In the genomic region with DNA sequence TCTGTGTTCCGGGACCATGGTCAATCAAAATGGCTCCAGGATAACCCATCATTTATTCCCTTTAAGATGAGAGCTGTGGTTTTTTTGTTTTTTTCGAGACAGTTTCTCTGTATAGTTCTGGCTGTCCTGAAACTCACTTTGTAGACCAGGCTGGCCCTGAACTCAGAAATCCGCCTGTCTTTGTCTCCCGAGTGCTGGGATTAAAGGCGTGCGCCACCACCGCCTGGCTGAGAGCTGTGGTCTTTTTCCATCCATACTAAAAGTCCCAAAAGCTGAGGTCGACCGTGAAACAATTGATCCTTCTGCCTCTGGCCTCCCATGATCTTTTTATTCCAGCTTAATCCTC, we compare ENCODE assay signal across 8 mouse cellular contexts. TPM values are rescaled to one million over a fixed set of nuclear protein-coding genes. Genes with fewer than 3 reads are reported as not detected.
DNase-seq lines count a peak whose midpoint lies in the region; ATAC-seq and TF ChIP-seq lines count a peak whose summit lies in the region.

No protein-coding gene starts in this region.

- H3K9me3 ChIP-seq in kidney, embryonic 16.5 days (ENCODE audit: low read length), result no peaks in the 10 kb centered on the region
- H3K9me3 ChIP-seq in heart, embryonic 16.5 days (replicated peaks; ENCODE audit: control insufficient read depth, low read length), result no peaks in the 10 kb centered on the region
- no peaks in the 10 kb centered on the region for H3K9me3 ChIP-seq in liver, embryonic 14.5 days (ENCODE audit: control insufficient read depth, low read length)

- TF ChIP-seq EP300 in liver, embryonic 14.5 days (IDR thresholded peaks at IDR 0.05; ENCODE audit: low read depth), result no peak

- H3K36me3 ChIP-seq in kidney, embryonic 16.5 days (ENCODE audit: insufficient read depth, low read length), result peaks cover 13% of the 10 kb centered on the region
- H3K36me3 ChIP-seq in heart, embryonic 16.5 days (ENCODE audit: control insufficient read depth, insufficient read depth), result peaks cover 17% of the 10 kb centered on the region
- H3K36me3 ChIP-seq in liver, embryonic 14.5 days (replicated peaks; ENCODE audit: control insufficient read depth, insufficient read depth, low read depth), result peaks cover 26% of the 10 kb centered on the region
- H3K36me3 ChIP-seq in small intestine, adult 2 months (ENCODE audit: control insufficient read depth, insufficient read depth, low read length), result peaks cover 19% of the 10 kb centered on the region

- H3K4me1 ChIP-seq in kidney, embryonic 16.5 days (ENCODE audit: insufficient read depth, low read length), result peaks cover 28% of the 10 kb centered on the region
- peaks cover 2% of the 10 kb centered on the region for H3K4me1 ChIP-seq in brown adipose tissue, adult 24 weeks (ENCODE audit: control insufficient read depth, insufficient read depth, insufficient read length, low read length)
- peaks cover 25% of the 10 kb centered on the region for H3K4me1 ChIP-seq in heart, embryonic 16.5 days (ENCODE audit: control insufficient read depth, insufficient read depth, low read length)
- peaks cover 50 to 51% of the 10 kb centered on the region in 2 experiments for H3K4me1 ChIP-seq in liver, embryonic 14.5 days (replicated peaks; ENCODE audit: control insufficient read depth in 2 of 2, insufficient read depth in 2 of 2, low read length in 1 of 2)
- no peaks in the 10 kb centered on the region; the same call in 1 of the 2 replicates for H3K4me1 ChIP-seq in small intestine, adult 2 months (ENCODE audit: control insufficient read depth, insufficient read depth, insufficient read length, low read length)

- TF ChIP-seq POLR2A in small intestine, adult 2 months (IDR thresholded peaks at IDR 0.05; ENCODE audit: low read depth, low read length), result no peak

- DNase-seq in kidney, adult 8-10 months, result no peak
- no peak for DNase-seq in liver, embryonic 14.5 days (ENCODE audit: low read depth in 3 of 3, low spot score in 3 of 3)
- no peak for DNase-seq in urinary bladder, postnatal 36 days (ENCODE audit: low spot score in 2 of 2)
- no peak for DNase-seq in layer of hippocampus, postnatal 25 days (ENCODE audit: extremely low spot score in 1 of 2, low spot score in 1 of 2)

- H3K4me3 ChIP-seq in kidney, embryonic 16.5 days (ENCODE audit: low read length), result peak overlapping the region; percentile 100
- H3K4me3 ChIP-seq in brown adipose tissue, adult 24 weeks (ENCODE audit: insufficient read depth, low read depth, low read length), result peak overlapping the region; percentile 98
- peak overlapping the region; percentile 99 for H3K4me3 ChIP-seq in heart, embryonic 16.5 days (ENCODE audit: low read length)
- peak overlapping the region; percentile 90 to 96 for H3K4me3 ChIP-seq in liver, embryonic 14.5 days (ENCODE audit: insufficient read depth in 1 of 2, low read depth in 2 of 2, low read length in 2 of 2)
- peak overlapping the region; percentile 78 for H3K4me3 ChIP-seq in small intestine, adult 2 months (ENCODE audit: low read depth, low read length)

- H3K27me3 ChIP-seq in kidney, embryonic 16.5 days (ENCODE audit: insufficient read depth, low read length), result no peaks in the 10 kb centered on the region
- no peaks in the 10 kb centered on the region for H3K27me3 ChIP-seq in heart, embryonic 16.5 days (ENCODE audit: control insufficient read depth, insufficient read depth, low read length)
- H3K27me3 ChIP-seq in liver, embryonic 14.5 days (ENCODE audit: control insufficient read depth, insufficient read depth, low read length), result no peaks in the 10 kb centered on the region
- H3K27me3 ChIP-seq in small intestine, adult 2 months (ENCODE audit: control insufficient read depth, insufficient read depth, low read length), result no peaks in the 10 kb centered on the region

- TF ChIP-seq CTCF in liver, embryonic 14.5 days (IDR thresholded peaks at IDR 0.05; ENCODE audit: low read depth), result no peak
- no peak for TF ChIP-seq CTCF in small intestine, adult 2 months (IDR thresholded peaks at IDR 0.05; ENCODE audit: extremely low read depth, insufficient read length, insufficient replicate concordance, low read depth, low read length)

- WGBS in kidney, embryonic 16.5 days, result 9% methylated on average over 9 of the region's 9 CpGs
- WGBS in heart, embryonic 16.5 days, result 10% methylated on average over 9 of the region's 9 CpGs
- 22% methylated on average over 9 of the region's 9 CpGs for WGBS in liver, embryonic 14.5 days (ENCODE audit: insufficient replicate concordance)
- 6% methylated on average over 9 of the region's 9 CpGs for WGBS in small intestine, adult 2 months

- peak overlapping the region; percentile 100 for H3K9ac ChIP-seq in kidney, embryonic 16.5 days (replicated peaks; ENCODE audit: low read length)
- H3K9ac ChIP-seq in heart, embryonic 16.5 days (ENCODE audit: low read length), result peak overlapping the region; percentile 100
- H3K9ac ChIP-seq in liver, embryonic 14.5 days (replicated peaks), result peak overlapping the region; percentile 100

- H3K27ac ChIP-seq in kidney, embryonic 16.5 days (ENCODE audit: low read length), result peak overlapping the region; percentile 100
- H3K27ac ChIP-seq in brown adipose tissue, adult 24 weeks (replicated peaks; ENCODE audit: low read depth, low read length), result peak overlapping the region; percentile 99
- H3K27ac ChIP-seq in heart, embryonic 16.5 days (ENCODE audit: low read length), result peak overlapping the region; percentile 100
- peak overlapping the region; percentile 96 for H3K27ac ChIP-seq in liver, embryonic 14.5 days
- peak overlapping the region; percentile 98 for H3K27ac ChIP-seq in small intestine, adult 2 months (ENCODE audit: insufficient read depth, low read depth, low read length)

- H3K4me2 ChIP-seq in kidney, embryonic 16.5 days (replicated peaks; ENCODE audit: low read depth, low read length), result peak overlapping the region; percentile 60
- peak overlapping the region; percentile 79 for H3K4me2 ChIP-seq in heart, embryonic 16.5 days (ENCODE audit: low read depth, low read length)
- H3K4me2 ChIP-seq in liver, embryonic 14.5 days (ENCODE audit: low read depth), result peak overlapping the region; percentile 96

- no peak for ATAC-seq in kidney, embryonic 16.5 days (ENCODE audit: low FRiP score, low TSS enrichment)
- no peak for ATAC-seq in heart, embryonic 16.5 days (replicated peaks; ENCODE audit: extremely low read depth, insufficient read depth, low FRiP score)
- no peak for ATAC-seq in liver, embryonic 14.5 days (ENCODE audit: insufficient read depth)

RNA-seq across cellular contexts. Expression of a gene that starts 0.8 kb away (rescaled TPM):
- 103 and 104 TPM in 2 replicates for polyA plus RNA-seq in kidney, embryonic 16.5 days (2015; fragmentation: Nextera tagmentation; extraction: Ambion mirVana)
- polyA plus RNA-seq in brown adipose tissue, adult 24 weeks (2012; ENCODE audit: insufficient read depth, insufficient read length, missing spikeins), result 39.4 and 73.7 TPM in 2 replicates
- polyA plus RNA-seq in heart, embryonic 16.5 days (2015; fragmentation: Nextera tagmentation; extraction: Ambion mirVana), result 68.2 and 70.6 TPM in 2 replicates
- polyA plus RNA-seq in liver, embryonic 14.5 days (2012; rRNA removed), result 29.9 and 45.9 TPM in 2 replicates
- 41.6 and 44.2 TPM in 2 replicates for polyA plus RNA-seq in liver, embryonic 14.5 days (2014; fragmentation: Nextera tagmentation; extraction: Ambion mirVana)
- polyA plus RNA-seq in small intestine, adult 2 months (2012; rRNA removed), result 46.7 and 64.3 TPM in 2 replicates
- total RNA-seq in layer of hippocampus, postnatal 25 days (2021), result 10 to 100 TPM; 50.5 to 61.3 TPM
